Mouse (Mus musculus) cerebellum, adult 9-11 months (tissue): ENCODE measurements at regions not wholly inside any gene's neighbourhood (a gene's known extent, or its start where the extent isn't known, plus 50 kb on each side); places are given as distances from the start of the nearest gene placed in this dataset.

ENCODE experiments used
- DNase-seq: peaks from one replicate; pipeline ENCODE4 v3.0.0; 2022

GRCm38 (mm10) chr8:97942921-97943320 is 1473.3 kb downstream of the Cdh8 start:
- no peak for DNase-seq

GRCm38 (mm10) chr8:97936836-97937235 is 1479.4 kb downstream of the Cdh8 start:
- peak; percentile 36 for DNase-seq
